8 mouse cellular contexts compared by ENCODE assay signal in the genomic region with DNA sequence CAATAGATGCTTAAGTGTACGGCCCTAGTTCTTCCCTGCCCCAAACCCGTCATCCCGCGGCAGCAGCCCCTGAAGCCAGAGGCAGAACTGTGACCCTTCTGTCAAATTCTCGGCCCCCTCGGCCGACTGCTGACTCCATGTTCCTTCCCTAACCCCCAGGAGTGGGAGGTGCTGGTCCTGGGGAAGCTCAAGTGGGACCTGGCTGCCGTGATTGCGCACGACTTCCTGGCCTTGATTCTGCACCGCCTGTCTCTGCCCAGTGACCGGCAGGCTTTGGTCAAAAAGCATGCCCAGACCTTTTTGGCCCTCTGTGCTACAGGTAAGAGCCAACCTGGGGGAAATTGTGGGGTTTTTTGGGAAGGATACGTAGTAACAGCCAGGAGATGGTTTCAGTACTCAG. TPM values are rescaled to one million over a fixed set of nuclear protein-coding genes. Genes with fewer than 3 reads are reported as not detected.
DNase-seq lines count a peak whose midpoint lies in the region; ATAC-seq and TF ChIP-seq lines count a peak whose summit lies in the region.

No protein-coding gene starts in this region.

- WGBS in heart, embryonic 14.5 days, result 44% methylated on average over 13 of the region's 13 CpGs

- TF ChIP-seq POLR2A in CH12.LX (IDR thresholded peaks at IDR 0.05; ENCODE audit: low read depth, low read length), result peak; percentile 15; the same call in 1 of the 2 replicates

- H3K4me3 ChIP-seq in CH12.LX (replicated peaks in 1 of 3; ENCODE audit: low read depth in 2 of 3, low read length in 2 of 3, poor library complexity in 1 of 3), result no peak overlapping the region
- H3K4me3 ChIP-seq in heart, embryonic 14.5 days (ENCODE audit: control insufficient read depth in 1 of 2, insufficient read depth in 1 of 2, low read depth in 1 of 2, low read length in 2 of 2), result peak overlapping the region in 1 of 2 experiments; percentile 81; a peak in 1 of 4 replicates

- no peak for TF ChIP-seq CTCF in CH12.LX (conservative IDR thresholded peaks at IDR 0.05 in 1 of 2, IDR thresholded peaks at IDR 0.05 in 1 of 2; ENCODE audit: low read depth in 2 of 2, low read length in 2 of 2)

- peaks cover 10% of the 10 kb centered on the region; the same call in 1 of the 2 replicates for H3K79me2 ChIP-seq in CH12.LX (replicated peaks; ENCODE audit: control insufficient read depth, extremely low read depth, insufficient read depth, poor library complexity, severe bottlenecking)

- no peak for TF ChIP-seq RAD21 in CH12.LX (IDR thresholded peaks at IDR 0.05; ENCODE audit: low read depth, low read length)

- no peak overlapping the region for H3K4me2 ChIP-seq in CH12.LX (ENCODE audit: insufficient read depth, low read depth, poor library complexity, severe bottlenecking)
- peak overlapping the region; percentile 88 for H3K4me2 ChIP-seq in heart, embryonic 14.5 days (ENCODE audit: low read length)

- TF ChIP-seq EP300 in CH12.LX (IDR thresholded peaks at IDR 0.05; ENCODE audit: low read length), result no peak

- ATAC-seq in heart, embryonic 14.5 days (ENCODE audit: insufficient number of reproducible peaks, insufficient read depth, low FRiP score, low read depth), result no peak

- dilution Hi-C loops in CH12.LX (cut with MboI; ENCODE audit: extremely low pct_ligation_motif_present, extremely low pct_unique_long_range_greater_than_20kb, low sequenced_read_pairs), result no loop called here

- peaks cover 41 to 66% of the 10 kb centered on the region in 2 experiments for H3K36me3 ChIP-seq in CH12.LX (replicated peaks in 1 of 2; ENCODE audit: control insufficient read depth in 1 of 2, insufficient read depth in 1 of 2, low read length in 1 of 2)
- H3K36me3 ChIP-seq in heart, embryonic 14.5 days (ENCODE audit: control insufficient read depth, insufficient read depth, low read length), result peaks cover 66% of the 10 kb centered on the region

- in situ Hi-C loops in CH12.LX (cut with MboI; ENCODE audit: low pct_ligation_motif_present, low pct_unique_long_range_greater_than_20kb, low sequenced_read_pairs), result no loop called here

- H3K9me3 ChIP-seq in CH12.LX (replicated peaks; ENCODE audit: low read length), result no peaks in the 10 kb centered on the region
- H3K9me3 ChIP-seq in heart, embryonic 14.5 days (ENCODE audit: control insufficient read depth, low read length), result no peaks in the 10 kb centered on the region

- no peak overlapping the region for H3K9ac ChIP-seq in CH12.LX (ENCODE audit: insufficient read depth, low read depth)
- H3K9ac ChIP-seq in heart, embryonic 14.5 days (ENCODE audit: low read length), result peak overlapping the region; percentile 97

- DNase-seq in heart, adult 11 months, result peak; percentile 93
- DNase-seq in heart, adult 9 months (ENCODE audit: low spot score in 2 of 2), result no peak
- no peak for DNase-seq in CH12.LX (ENCODE audit: extremely low read depth)
- DNase-seq in liver, result peak; percentile 39
- no peak for DNase-seq in ovary, adult 18-20 months (ENCODE audit: low spot score)
- DNase-seq in layer of hippocampus, postnatal 36 days, result no peak
- no peak for DNase-seq in frontal cortex, postnatal 10 days (ENCODE audit: low spot score in 2 of 2)

- H3K4me1 ChIP-seq in CH12.LX (ENCODE audit: control insufficient read depth in 1 of 2, insufficient read depth in 2 of 2), result peaks cover 14 to 53% of the 10 kb centered on the region in 2 experiments
- H3K4me1 ChIP-seq in heart, embryonic 14.5 days (ENCODE audit: control insufficient read depth in 2 of 2, insufficient read depth in 2 of 2, low read length in 2 of 2), result peaks cover 27 to 35% of the 10 kb centered on the region in 2 experiments

- no peaks in the 10 kb centered on the region for H3K27me3 ChIP-seq in CH12.LX (replicated peaks)
- no peaks in the 10 kb centered on the region for H3K27me3 ChIP-seq in heart, embryonic 14.5 days (ENCODE audit: control insufficient read depth, insufficient read depth, low read length)

- no peak overlapping the region for H3K27ac ChIP-seq in CH12.LX (ENCODE audit: insufficient read depth, low read depth)
- H3K27ac ChIP-seq in heart, embryonic 14.5 days (replicated peaks in 1 of 2; ENCODE audit: control insufficient read depth in 1 of 2, insufficient read depth in 1 of 2, low read depth in 2 of 2, low read length in 2 of 2), result peak overlapping the region; percentile 97

TF ChIP-seq in CH12.LX, 34 proteins besides CTCF, POLR2A, EP300 and RAD21:
- TF ChIP-seq ZMIZ1 (IDR thresholded peaks at IDR 0.05; ENCODE audit: low read depth, low read length) (no peak), ZKSCAN1 (IDR thresholded peaks at IDR 0.05; ENCODE audit: borderline replicate concordance, low read depth, low read length) (no peak), SIN3A (IDR thresholded peaks at IDR 0.05; ENCODE audit: low read length) (no peak), MAFK (IDR thresholded peaks at IDR 0.05; ENCODE audit: insufficient replicate concordance, low read length) (no peak), ZNF384 (IDR thresholded peaks at IDR 0.05; ENCODE audit: low read depth, low read length) (no peak)

RNA-seq across cellular contexts. Expression of a gene that starts 14.0 kb away (rescaled TPM):
- 28.0 and 40.1 TPM in 2 replicates for total RNA-seq in CH12.LX (2012; rRNA removed)
- total RNA-seq in CH12.LX (2014; rRNA removed), result 24.0 and 24.4 TPM in 2 replicates
- 57.4 and 60.5 TPM in 2 replicates for polyA plus RNA-seq in CH12.LX (2012; ENCODE audit: insufficient read length, low read depth)
- polyA plus RNA-seq in heart, embryonic 14.5 days (2014; fragmentation: Nextera tagmentation; extraction: Ambion mirVana), result 18.3 and 18.7 TPM in 2 replicates
- total RNA-seq in layer of hippocampus, postnatal 36 days (2021), result 10 to 100 TPM; 17.2 to 18.3 TPM

RNA-seq across cellular contexts. Expression of a gene that starts 14.1 kb away (rescaled TPM):
- total RNA-seq in CH12.LX (2012; rRNA removed) (30.5 and 31.0 TPM in 2 replicates), CH12.LX (2014; rRNA removed) (42.5 and 43.5 TPM in 2 replicates)
- 31.1 and 31.2 TPM in 2 replicates for polyA plus RNA-seq in CH12.LX (2012; ENCODE audit: insufficient read length, low read depth)
- polyA plus RNA-seq in heart, embryonic 14.5 days (2014; fragmentation: Nextera tagmentation; extraction: Ambion mirVana), result 28.6 and 30.9 TPM in 2 replicates
- total RNA-seq in layer of hippocampus, postnatal 36 days (2021), result 10 to 100 TPM; 34.1 to 40.4 TPM

RNA-seq across cellular contexts. Expression of a gene that starts 14.1 kb away (rescaled TPM):
- total RNA-seq in CH12.LX (2012; rRNA removed) (1.7 and 1.8 TPM in 2 replicates), CH12.LX (2014; rRNA removed) (1.8 and 2.5 TPM in 2 replicates)
- polyA plus RNA-seq in CH12.LX (2012; ENCODE audit: insufficient read length, low read depth), result 1.1 and 2.6 TPM in 2 replicates
- 1.7 and 2.2 TPM in 2 replicates for polyA plus RNA-seq in heart, embryonic 14.5 days (2014; fragmentation: Nextera tagmentation; extraction: Ambion mirVana)
- total RNA-seq in layer of hippocampus, postnatal 36 days (2021), result 1 to 10 TPM; 5.3 to 5.4 TPM

RNA-seq across cellular contexts. Expression of a gene that starts 33.2 kb away (rescaled TPM):
- total RNA-seq in CH12.LX (2012; rRNA removed), result 2.6 and 3.4 TPM in 2 replicates
- 2.6 and 2.7 TPM in 2 replicates for total RNA-seq in CH12.LX (2014; rRNA removed)
- 3.7 and 4.3 TPM in 2 replicates for polyA plus RNA-seq in CH12.LX (2012; ENCODE audit: insufficient read length, low read depth)
- 3.0 and 3.2 TPM in 2 replicates for polyA plus RNA-seq in heart, embryonic 14.5 days (2014; fragmentation: Nextera tagmentation; extraction: Ambion mirVana)
- total RNA-seq in layer of hippocampus, postnatal 36 days (2021), result 10 to 100 TPM; 10.5 to 11.5 TPM

Comparison
In these comparisons a context has a peak if more than half of its experiments do, and no peak if none do; other contexts are left out.
1. DNase-seq: peak in heart, adult 11 months (single experiment) and liver (single experiment); none in heart, adult 9 months (0 of 2), CH12.LX (single experiment), ovary, adult 18-20 months (single experiment), layer of hippocampus, postnatal 36 days (0 of 2) and frontal cortex, postnatal 10 days (0 of 2).